Mouse (Mus musculus) retina, embryonic 14.5 days (tissue): ENCODE measurements at regions not wholly inside any gene's neighbourhood (a gene's known extent, or its start where the extent isn't known, plus 50 kb on each side); places are given as distances from the start of the nearest gene placed in this dataset.
A peak's percentile ranks its signal among the peaks of the same experiment; 100 is the strongest.

Source experiments
- DNase-seq: peaks from one replicate; pipeline ENCODE4 v3.0.0-alpha.2; 2015; ENCODE audit warnings: low spot score

GRCm38 (mm10) chr10:55767571-55767970 lies 339.1 kb upstream of the Msl3l2 start:
- DNase-seq = peak; percentile 78

- peak; percentile 41 for DNase-seq
These were observed 337.1 kb upstream of the Msl3l2 start for GRCm38 (mm10) chr10:55769642-55770041.

DNA sequence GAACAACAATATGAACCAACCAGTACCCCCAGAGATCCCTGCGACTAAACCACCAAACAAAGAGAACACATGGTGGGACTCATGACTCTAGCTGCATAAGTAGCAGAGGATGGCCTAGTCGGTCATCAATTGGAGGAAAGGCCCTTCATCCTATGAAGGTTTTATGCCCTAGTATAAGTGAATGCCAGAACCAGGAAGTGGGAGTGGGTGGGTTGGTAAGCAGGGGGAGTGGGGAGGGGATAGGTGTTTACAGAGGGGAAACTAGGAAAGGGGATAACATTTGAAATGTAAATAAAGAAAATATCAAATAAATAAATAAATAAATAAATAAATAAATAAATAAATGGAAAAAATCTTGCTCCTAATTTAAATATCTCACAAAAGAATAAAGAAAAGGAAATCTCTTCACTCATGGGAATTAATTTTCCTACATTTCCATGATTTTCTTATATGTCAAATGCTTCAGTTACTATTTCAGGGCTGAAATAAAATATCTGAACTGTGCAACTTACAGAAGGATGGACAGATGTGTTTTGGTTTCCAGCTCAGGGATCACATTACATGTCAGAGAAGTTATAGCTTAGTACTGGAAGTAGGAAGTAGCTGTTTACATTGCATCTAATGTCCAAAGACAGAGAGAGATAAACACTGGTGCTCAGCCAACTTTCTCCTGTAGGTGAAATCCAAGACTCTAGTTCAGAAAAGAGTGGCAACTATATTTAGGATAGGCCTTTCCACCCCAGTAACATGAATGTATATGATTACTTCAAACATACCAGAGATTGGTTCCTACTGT lies 323.8 kb upstream of the Msl3l2 start:
- DNase-seq = no peak

- DNase-seq = peak; percentile 52
These were observed 292.8 kb upstream of the Msl3l2 start for GRCm38 (mm10) chr10:55813966-55814365.

DNA sequence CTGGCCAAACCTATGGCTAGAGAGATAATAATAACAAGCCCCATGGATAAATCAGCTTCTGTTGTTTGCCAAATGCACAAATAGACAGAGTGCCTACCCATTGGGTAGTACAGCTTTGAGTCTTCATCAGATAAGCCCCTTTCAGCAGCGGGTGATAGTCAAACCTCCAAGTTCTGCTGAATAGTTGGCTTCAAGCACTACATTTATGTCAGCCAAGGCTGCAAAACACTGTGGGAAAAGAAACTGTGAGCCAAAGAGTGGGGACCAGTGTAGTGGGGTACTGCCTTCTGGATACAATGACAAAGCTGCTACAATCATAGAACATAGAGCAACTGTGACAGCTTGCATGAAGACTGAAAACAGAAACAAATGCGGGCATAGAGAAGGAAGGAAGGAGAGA lies 255.4 kb upstream of the Msl3l2 start:
- no peak for DNase-seq

DNA sequence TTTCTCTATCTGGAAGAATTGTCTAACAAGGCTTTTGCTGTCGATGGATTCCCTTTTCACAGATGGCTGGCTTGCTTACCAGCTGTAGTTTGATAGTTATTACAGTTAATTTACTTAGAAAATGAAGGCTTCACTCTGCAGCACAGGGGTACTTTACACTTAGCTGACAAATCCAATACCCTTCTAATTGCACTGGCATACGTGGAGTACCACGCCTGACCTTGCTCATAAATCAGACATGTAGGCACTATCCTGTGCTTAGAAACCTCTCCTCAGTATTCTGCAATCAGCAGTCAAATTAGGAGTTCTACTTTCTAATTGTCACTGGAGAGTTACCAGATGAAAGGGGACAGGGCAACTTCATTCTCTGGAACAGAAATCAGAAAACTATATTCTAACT lies 214.1 kb upstream of the Msl3l2 start:
- peak; percentile 7 for DNase-seq

- DNase-seq = no peak
These were observed 177.6 kb upstream of the Msl3l2 start for GRCm38 (mm10) chr10:55929100-55929499.

DNA sequence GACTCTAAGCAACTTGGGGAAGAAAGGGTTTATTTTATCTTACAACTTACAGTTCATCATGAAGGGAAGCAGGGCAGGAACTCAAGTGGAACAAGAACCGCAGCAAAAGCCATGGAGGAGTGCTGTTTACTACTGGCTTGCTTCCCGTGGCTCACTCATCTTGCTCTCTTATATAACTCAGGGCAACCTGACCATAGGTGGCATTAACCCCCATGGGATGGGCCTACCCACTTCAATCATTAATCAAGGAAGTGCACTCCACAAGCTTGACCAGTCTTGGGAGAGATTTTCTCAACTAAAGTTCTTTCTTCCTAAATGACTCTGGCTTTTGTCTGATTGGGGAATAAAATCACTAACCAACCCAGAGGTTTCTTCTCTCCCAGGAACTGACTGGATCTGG lies 172.7 kb upstream of the Msl3l2 start:
- no peak for DNase-seq

GRCm38 (mm10) chr10:55935447-55935846 lies 171.3 kb upstream of the Msl3l2 start:
- no peak for DNase-seq

DNA sequence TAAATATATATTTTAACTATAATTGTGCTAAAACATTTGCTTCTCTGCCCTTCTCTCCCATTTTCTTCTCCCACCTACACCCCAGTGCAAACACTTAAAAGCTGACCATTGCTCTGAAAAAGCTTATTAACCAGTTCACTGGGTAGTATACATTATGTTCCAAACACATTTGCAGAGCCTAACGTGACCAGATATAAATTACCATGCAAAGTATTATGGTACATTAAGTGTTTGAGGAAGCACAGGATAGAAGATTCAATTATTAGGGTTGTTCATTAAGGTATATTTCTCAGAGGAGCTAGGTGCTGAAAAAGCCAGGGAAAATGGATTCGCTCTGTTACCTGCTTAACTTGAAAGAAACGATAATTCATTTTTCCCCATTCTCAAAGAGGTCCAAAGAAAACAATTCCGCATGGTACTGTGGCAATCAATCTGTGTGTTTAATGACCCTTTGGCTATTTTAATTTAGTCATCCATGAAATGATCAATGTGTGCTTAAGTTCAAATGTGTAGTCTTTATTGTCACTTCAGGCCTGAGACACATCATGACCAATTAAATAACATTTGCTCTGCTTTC lies 144.0 kb upstream of the Msl3l2 start:
- DNase-seq = peak; percentile 6
